Mouse (Mus musculus) ovary, postnatal 10 days (tissue): Measurements from ENCODE around the gene Emp3.
"Not testable (repeated sequence)": the region's sequence is repeated elsewhere in the genome, so short reads cannot be mapped to it uniquely, and the experiment has no call there.

Experiments used
- DNase-seq: peaks from one replicate; pipeline ENCODE4 v3.0.0; 2022; ENCODE audit warnings: low spot score

The Emp3 gene

DNA sequence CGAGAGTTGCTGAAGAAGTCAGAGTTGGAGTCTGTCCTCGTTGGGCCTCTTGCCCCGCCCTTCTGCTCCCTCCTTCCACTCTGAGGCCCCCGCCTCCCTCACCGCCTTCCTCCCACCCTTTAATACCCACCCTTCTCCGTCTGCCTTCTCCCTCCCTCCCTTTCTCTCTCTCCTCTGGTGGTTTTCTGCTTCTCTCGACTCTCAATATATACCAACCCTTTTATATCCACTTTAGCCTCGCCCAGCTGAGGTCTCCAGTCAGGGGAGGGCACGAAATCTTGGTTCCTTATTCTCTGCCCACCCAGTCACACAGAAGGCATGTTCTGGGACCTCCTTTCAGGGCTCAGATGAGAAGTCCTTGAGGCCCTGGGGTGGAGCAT, at the start of gene Emp3:
TSS of gene Emp3 (minus strand) at position 163 of the 380 bp plus-strand sequence.
- DNase-seq = no peak

DNA sequence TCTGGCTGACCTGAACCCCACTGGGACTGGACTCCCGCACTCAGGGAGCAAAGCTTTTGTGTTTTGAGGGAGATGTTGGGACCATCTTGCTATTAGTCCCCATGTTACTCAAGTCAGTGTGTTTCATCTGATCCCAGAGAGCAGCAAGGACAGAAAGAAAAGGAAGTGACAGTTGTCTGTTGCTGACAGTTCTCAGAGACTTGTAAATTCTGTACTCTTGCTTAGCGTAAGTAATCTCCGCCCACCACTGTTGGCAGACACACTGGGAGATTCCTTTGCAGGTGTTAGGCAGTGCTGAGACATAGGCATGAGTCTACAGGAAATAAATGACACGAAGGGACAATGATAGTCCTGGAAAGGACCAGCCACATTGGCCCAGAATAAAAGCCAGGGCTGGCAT, 35.4 kb upstream of the Emp3 start:
- no peak for DNase-seq

DNA sequence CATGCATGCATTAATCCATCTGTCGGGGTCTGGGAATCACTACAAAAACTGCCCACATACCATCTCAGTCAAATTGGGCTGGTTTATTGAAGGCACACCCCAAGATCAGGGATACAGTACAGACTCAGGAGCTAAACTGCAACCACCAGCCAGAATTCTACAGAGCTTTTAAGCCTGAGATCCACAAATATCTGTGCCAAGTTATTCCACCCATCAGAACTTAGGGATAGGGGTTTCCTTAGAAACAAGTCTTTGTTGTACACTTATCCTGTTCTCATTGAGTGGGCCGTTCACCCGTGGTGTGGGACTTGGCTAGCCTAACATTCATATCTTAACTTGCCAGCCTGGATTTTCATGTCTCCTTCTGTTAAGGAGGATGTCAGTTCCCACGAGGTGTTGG, 27.9 kb upstream of the Emp3 start:
- DNase-seq = no peak

DNA sequence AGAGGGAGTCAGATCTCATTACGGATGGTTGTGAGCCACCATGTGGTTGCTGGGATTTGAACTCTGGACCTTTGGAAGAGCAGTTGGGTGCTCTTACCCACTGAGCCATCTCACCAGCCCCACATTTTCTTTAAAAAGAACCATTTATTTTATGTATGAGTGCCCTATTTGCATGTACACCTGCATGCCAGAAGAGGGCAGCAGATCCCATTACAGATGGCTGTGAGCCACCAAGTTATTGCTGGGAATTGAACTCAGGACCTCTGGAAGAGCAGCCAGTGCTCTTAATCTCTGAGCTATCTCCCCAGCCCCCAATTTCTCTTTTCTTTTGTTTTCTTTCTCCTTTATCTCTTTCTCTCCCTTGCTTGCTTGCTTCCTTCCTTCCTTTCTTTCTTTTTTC, 22.1 kb upstream of the Emp3 start:
- DNase-seq = not testable (repeated sequence)

DNA sequence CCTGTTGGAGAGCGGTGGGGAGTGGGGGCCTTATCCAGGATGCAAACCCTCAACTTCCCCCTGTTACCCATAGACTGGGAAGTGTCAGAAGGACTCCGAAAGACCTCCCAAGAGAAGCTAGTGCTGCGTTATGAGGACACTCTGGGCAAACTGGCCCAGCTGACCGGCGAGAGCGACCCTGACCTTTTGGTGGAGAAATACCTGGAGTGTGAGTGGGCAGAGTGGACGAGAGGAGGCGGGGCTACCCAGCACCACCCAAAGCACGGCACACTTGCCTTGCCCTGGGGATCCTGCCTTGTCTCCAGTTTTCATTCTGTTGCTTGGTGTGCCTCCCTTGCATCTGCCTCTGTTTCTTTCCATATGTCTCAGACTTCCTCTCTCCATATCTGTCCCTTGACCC, 20.8 kb upstream of the Emp3 start:
- no peak for DNase-seq

DNA sequence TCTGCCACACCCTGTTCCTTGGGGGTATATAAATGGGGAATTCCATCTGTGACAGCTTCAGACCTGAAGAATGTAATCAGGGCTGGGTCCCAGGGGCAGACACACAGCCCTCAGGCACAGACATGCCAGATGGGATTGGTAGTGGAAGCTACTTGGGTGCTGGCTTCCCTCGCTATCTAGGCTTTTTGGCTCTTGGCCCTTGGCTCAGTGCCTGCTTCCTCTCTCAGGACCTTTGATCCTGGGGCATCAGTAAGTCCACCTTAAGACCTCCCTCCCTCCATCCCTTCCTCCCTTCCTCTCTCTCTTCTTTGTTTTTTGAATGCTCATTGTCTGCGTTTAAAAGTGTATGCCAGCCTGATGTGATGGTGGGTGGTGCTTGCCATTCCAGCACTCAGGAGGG, 18.6 kb upstream of the Emp3 start:
- no peak for DNase-seq

DNA sequence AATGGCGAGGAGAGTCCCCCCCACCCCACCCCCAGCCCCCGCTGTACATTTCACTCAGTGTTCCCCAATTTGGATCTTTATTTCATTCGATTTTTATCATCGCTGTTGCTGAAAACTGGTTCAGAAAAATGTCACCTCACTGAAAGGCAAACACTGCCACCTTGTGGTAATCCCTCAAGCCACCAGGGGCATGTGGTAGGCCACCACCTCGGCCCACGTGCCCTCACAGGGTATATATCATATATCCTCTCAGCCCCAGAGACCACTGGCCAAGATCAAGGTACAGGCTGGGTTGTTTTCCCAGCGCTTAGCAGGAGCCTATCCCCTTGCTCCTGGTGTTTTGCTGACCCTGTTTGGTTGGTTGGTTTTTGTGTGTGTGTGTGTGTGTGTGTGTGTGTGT, 13.9 kb upstream of the Emp3 start:
- no peak for DNase-seq

DNA sequence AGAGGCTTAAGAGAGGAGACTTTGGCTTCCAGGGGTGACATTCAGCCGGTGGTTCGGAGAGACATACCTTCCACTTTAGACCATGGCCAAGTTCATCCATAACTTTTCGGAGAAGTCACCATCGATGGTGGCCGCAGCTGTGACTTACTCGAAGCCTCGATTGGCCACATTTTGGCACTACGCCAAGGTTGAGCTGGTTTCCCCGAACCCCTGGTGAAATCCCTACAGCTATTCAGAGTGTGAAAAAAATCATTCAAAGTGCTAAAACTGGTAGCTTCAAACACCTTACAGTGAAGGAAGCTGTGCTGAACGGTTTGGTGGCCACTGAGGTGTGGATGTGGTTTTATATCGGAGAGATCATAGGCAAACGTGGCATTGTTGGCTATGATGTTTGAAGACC, 12.6 kb upstream of the Emp3 start:
- DNase-seq = not testable (repeated sequence)

DNA sequence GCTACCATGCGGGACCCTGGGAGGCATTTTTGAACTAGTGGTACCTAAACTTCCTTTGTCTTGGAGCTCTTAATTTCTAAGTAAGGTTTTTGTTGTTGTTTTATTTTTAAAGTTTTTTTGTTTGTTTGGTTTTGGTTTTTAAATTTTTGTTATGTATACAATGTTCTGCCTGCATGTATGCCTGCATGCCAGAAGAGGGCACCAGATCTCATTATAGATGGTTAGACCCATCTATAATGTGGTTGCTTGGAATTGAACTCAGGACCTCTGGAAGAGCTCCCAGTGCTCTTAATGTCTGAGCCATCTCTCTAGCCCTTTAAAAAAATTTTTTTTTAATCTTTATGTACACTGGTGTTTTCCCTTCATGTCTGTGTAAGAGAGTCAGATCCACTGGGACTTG, 8.5 kb upstream of the Emp3 start:
- DNase-seq = no peak

DNA sequence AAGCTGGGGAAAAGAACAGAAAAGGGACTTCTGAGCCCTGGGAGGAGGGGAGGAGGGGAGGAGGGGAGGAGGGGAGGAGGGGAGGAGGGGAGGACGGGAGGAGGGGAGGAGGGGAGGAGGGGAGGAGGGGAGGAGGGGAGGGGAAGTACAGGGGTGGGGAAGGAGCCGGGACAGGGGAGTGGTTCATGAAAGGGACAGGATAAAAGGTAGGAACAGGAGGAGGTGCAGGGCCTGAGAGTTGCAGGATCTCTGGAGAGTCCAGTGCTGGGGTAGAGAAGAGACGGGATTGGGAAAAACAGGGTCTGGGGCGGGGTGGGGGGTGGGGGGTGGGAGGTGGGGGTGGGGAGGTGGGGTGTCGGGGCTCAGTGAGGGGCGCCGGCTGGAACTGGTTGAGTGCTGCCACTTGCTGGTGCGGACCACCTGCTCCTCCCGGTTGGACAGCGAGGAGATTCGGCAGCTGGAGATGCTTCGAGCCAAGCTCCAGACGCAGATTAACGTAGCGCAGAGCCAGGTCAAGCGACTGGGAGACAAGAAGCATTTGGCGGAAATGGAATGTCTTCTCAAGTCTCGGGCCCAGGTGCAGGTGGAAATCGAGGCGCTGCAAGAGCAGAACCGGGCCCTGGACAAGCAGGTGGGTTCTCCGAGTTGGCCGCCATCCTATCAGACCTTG, 7.6 kb upstream of the Emp3 start:
- no peak for DNase-seq

DNA sequence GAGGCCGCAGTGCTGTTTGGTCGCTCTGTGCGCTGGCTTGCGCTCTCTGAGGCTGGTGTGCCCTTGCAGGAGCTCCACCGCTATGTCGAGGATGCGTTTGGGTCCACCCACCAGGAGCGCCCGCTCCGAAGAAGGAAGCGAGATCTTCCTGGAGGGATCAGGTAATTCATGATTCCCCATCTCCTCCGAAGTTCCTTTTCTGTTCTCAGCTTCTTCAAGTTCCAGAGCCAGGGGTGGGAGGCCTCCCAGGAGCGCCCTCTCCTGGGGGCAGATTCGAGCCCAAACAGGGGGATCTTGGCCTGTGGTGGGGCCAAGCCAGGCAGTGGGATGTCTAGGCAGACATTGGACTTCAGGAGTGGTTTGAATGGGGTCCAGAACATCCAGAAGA, 3.2 kb upstream of the Emp3 start:
- DNase-seq = no peak

DNA sequence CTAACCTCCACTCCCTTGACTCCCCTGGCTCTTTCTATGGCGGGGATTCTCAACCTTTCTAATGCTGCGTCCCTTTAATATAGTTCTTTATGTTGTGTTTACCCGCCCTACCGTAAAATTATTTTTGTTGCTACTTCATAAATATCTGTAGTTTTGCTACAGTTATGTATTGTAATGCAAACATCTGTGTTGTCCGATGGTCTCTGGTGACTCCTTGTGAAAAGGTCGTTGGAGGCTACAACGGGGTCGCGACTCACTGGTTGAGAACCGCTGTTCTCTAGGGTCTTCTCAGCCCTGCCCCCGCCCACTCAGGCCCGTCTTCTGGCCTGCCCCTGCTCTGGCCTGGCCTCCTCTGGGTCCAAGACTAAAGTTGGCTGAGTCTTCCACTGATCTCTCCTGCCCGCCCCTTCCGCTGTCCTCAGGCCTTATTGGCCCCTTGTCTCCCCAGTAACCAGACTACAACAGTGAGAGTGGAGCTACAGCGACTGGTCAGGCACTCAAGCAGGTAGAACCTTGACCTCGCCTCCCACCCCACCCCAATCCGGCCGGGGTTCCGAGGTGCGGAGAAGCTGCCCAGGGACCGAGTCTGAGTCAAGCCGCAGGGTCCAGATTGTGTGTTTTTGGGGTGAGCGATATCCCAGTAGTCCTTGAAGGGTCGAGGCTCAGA, 2.7 kb upstream of the Emp3 start, which contains the start of gene Ccdc114:
TSS of gene Ccdc114 (plus strand) at position 311 of the 667 bp plus-strand sequence.
- peak; percentile 67 for DNase-seq

DNA sequence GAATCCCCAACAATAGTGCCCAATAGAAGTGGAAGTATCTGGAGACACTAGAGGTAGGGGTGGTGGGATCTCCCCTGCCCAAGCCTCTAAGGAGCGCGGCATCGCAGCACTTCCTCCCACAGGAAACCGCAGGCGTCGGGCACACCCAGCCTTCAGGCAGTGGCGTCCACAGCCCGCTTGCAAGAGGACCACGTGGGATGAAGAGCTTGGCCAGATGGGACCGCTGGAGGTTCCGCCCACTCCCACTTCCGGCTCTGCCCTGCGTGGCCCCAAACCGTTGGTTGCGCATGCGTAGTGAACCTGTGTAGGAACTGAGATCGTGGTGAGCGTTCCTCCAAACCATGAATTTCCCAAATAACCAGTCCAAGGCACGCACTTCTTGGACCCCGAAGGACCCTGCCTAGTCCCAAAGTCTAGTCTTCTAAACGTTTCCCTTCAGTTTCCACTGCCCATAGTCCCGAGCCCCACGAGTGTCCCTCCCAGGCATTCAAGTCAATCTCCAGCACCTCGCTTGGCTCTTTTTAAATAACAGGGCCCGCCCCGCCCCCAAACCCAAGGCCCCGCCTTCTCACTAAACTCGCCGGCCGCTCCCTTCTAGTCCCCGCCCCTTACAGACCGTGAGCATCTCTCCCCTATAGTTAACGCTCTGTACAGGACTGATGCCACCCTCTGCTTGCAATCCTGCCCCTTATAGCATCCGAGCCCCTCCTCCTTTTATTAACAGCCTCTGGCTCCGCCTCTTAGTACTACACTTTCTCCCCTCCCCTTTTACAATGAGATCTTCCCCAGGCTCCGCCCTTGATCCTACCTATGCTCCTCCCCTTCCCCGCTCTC, 1.9 kb upstream of the Emp3 start:
- peak; percentile 89 for DNase-seq

DNA sequence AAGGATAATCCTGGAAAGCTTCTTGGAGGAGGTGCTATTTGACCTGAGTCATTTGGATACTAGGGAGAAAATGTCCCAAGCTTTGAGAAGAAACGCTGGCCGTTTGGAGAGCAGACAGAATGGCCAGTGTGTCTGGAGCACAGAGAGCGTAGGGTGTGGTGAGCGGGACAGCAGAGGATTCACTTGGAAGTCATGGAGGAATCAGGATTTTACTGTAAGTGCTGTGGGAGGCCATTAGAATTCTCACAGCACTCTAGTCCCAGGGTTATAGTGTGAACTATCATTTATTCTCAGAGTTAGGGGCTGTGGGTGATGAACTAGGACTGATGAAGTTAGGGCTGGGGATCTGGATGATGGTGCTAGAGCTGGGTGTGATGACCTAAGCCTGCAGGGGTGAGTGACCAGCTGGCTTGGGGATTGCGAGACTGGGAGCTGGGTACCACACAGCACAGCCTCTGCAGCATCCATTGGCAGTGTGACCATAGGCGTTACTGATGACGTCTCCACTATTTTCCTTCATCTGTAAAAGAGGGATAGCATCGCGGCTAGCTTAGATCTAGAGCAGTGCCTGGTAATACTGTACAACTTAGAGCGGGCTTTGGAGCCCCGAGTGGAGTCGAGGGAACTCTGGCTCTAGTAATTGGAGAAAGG, 871 bp upstream of the Emp3 start:
- DNase-seq = no peak

DNA sequence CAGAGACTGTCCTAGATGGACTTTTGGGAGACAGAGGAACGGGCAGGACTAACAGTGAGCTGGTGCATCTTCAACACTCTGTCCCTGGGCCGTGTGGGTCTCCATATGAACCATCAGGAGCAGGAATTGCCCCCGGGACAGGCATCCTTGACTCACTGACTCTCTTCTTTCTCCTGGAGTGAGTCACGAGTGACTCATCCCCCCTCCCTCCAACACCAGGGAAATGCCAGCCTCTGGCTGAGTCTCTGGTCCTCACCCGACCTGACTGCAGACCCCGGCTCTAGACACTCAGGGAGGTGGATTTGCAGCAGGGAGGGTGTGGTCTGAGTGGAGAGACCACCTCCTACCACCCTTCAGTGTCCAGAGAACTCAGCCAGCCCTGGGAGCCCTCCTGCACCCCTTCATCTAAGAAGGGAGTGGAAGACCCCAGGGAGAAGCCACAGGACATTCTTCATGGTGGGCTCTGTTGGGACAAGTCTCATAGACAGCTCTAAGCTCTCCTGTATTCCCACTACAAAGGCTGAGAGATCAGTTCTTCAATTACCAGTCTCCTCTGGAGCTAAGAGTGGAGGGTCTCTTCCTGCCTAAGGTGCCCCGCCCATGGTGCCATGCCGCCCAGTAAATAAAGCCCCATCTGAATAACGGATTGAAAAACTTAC, 492 bp downstream of the Emp3 start:
- no peak for DNase-seq

DNA sequence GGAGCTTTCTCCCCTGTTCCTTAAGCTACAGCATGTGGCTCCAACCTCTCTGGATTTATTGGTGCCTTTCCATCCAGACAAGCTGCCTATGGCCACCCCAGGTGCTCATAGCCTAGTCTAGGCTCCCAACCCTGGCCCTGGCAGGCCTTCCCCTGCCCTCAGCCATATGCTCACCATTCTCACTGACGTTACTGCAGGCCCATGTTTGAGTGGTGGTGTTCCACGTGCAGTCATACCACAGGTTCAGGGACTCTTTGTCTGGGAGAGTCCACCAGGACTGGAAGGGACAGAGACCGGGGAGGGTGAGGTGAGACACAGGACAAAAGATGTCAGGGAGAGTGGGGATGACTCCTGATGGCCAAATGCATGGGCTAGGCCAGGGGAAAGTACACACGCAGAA, 1.4 kb downstream of the Emp3 start:
- no peak for DNase-seq

DNA sequence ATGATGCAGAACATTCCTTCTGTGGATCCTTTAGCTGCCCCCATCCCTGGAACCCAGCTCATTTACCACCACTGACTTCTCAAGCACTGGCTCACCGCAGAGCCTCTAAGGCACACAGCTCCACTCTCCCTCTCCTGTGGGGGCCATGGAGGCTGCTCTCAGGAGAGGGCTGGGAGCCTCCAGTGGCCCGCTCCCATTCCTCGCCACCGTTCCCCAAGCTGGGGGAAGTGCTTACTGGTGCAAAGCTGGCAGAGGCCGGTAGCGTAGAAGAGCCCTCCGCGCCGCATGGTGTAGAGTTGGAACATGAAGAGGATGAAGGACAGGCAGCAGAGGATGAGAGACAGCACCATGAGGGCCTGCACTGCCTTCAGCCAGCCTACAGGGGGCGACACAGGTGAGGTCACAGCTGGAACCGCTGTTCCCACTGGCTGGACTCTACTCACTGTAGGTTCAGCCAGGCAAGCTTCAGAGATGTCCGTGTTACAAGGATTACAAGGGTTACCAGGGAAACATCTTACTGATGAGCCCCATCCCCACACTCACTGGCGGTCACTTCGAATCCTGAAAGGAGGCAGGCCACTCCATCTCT, 2.0 kb downstream of the Emp3 start:
- DNase-seq = no peak

DNA sequence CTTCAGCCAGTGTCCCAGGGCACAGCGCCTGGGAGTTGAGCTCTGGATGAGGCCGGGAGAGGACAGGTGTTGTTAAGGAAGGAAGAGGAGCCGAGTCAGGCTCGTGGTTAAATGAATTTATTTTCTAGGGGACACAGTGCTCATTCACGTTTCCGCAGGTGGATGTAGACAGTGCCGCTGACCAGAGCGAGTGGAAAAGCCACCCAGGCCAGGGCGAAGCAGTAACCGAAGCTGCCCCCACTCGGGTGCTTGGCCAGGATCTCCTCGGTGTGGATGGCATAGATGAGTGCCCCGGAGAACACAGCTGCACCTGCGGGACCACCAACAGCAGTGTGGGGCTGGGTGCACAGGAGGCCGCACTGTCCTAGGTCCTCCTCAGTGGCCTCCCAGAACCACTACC, 3.3 kb downstream of the Emp3 start:
- DNase-seq = no peak

DNA sequence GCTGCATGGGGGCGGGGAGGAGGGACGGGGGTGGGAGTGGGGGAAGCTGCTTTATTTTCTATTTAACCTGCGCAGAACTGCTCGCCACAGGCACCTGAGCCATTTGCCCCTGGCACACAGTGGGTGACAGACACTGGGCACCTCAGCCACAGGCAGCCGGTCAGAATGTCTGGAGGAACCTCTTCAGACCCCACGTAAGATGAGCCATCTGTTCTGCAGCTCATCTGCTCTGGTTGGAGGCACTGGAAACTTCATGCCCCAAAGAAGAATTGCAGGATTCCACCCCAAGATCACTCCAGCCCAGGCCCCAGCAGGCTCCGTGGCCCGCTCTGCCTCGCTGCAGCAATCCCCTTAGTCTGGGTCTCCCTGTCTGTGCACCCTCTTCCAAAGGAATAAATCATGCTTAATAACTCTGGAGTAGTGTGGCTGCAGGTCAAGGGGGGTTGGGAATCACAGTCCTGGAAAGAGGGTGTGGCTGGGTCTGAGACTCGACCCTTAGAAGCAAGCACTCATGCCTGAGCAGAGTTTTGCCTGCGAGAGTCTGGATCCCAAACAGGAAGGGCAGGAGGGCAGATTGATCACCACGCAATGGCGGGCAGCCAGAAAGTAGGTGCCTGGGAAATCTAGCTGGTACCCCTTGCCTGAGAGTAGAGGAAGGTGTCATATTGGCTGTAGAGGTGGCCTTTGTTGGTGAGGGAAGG, 4.0 kb downstream of the Emp3 start:
- DNase-seq = no peak

DNA sequence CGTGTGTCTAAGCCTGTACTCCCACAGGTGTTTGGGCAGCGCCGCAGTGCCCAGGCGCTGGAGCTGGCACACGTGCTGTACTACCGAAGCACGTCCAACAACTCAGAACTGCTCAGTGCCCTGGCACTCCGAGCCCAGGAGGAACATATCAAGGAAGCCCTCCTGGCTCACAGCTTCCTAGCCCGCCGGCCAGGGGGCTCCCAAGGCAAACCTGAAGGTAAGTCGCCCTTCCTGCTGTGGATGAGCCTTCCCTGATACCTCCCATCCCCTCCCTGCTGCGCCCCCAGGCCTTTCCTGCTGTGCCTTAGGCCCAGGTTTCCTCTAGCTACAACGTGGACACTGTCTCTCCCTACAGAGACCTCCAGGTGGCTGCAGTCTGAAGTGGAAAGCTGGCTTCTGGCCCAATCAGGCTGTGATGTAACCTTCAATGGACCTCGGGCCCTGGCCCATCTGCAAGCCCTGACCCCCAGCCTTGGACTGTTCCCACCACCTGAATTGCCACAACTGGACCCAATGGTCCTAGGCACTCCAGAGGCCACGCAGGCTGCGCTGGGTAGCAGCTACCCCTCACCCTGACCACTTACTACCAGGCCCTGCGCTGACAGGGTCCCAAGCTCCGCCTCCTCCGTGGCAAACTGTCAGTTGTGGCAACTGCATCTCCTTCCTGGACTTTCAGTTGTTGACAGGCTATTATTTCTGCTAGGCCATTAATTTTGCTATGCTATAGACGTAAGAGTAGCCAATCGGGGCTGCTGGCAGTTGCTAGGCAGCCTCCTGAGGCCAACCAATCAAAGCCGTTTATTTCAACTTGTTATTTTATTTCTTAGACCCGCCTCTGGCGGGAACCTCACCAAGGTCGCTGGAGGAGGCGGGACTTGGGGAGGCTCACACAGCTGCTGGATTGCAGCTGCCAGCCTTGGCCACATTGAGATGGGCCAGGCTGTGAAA, 4.9 kb downstream of the Emp3 start:
- DNase-seq = peak; percentile 52
